Mouse (Mus musculus) skeletal muscle tissue, adult 2 months (tissue): ENCODE measurements at regions not wholly inside any gene's neighbourhood (a gene's known extent, or its start where the extent isn't known, plus 50 kb on each side); places are given as distances from the start of the nearest gene placed in this dataset.

Experiments used
- DNase-seq: peaks from one replicate; pipeline ENCODE4 v3.0.0-alpha.2; 2012; ENCODE audit warnings: low read depth, low spot score

DNA sequence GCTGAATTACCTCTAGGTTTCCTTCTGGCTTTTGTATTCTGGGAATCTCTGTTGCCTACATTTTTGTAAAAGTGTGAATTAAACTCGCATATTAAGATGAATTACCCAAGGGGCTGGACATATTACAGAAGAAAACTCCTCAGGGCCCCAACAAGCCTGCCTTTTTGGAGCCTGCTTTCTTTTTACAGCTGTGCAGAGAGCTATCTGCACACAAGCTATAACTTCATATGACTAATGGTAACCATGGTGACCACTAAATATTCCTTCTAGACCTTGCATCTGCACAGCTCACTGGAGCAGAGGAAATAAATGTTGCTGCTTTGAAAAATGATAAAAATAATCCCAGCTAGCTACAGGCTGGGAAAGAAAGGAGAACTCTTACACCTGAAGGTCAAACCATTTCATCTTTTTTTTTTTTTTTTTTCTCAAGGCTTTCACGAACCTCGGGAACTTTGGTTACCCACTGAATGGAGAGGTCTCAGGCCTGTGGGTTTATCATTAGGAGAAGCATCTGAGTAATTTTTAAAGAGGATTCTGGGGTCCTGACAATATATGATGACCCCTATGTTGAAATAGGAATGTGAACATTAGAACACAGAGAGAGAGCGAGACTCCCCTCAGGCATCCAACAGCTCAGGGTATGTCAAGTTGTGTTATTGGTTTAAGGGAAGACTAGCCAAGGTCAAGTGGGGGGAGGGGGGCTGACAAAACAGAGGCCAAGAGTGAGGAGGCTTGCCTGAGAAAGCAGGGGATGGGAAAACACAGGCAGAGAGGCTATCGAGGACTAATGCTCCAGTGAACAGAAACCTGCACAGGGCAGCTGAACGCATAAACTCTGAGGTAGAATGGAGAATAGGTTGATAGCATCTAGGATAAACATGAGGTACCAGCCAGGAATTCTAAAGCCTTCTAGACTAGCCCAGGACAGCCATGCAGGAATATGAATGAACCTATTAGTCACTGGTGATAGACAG is 188.4 kb downstream of the Phlda1 start:
- peak; percentile 46 for DNase-seq

DNA sequence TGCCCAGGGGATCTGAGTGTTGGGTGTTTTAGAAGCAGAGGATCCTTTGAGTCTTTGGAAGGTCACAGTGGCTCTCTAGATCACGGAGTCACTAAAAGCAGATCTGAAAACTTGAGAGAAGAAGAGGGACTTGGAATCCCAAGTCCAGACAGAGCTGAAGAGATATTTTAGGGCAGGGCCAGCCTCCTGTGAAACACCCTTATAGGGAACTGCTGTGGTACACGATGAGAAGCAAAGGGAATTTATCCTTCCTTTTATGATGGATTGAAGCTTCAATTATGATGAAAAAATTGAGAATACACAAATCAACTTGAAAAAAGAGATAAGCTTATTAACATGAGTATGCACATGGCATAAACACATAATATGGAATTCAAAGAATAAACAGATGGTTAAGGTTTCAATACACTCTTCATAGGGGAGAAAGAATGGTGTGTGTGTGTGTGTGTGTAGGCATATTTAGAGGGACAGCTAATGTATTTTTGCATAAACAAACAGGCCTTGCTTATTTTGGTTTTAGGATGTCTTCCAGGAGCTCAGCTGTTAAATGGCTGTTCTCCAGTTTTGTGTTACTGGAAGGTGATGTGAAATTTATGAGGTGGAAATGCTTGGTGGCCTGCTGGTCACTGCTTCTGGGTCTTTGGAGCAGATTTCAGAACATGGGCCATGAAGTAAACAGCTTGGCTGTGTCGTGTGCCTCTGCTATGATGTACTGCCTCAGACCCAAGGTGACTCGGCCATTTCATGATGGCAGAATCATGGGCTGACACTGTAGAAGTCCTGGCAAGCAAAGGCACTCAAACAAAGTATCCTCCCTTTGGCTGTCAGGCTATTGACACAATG is 190.1 kb downstream of the Phlda1 start:
- no peak for DNase-seq

DNA sequence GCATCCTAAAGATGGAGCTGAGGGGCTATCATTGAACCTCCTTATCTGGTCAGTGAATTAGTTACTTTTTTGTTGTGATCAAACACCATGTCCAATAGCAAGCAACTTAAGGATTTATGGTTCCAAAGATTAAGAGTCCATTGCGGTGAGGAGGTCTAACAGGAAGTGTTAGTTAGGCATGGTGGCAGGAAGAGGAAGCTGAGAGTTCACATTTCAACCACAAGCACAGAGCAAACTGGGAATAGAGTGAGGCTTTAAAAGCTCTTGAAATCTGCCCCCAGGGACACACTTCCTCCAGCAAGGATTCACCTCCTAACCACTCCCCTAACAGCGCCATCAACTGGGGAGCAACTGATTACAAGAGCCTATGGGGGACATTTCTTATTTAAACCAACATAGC is 190.9 kb downstream of the Phlda1 start:
- no peak for DNase-seq

DNA sequence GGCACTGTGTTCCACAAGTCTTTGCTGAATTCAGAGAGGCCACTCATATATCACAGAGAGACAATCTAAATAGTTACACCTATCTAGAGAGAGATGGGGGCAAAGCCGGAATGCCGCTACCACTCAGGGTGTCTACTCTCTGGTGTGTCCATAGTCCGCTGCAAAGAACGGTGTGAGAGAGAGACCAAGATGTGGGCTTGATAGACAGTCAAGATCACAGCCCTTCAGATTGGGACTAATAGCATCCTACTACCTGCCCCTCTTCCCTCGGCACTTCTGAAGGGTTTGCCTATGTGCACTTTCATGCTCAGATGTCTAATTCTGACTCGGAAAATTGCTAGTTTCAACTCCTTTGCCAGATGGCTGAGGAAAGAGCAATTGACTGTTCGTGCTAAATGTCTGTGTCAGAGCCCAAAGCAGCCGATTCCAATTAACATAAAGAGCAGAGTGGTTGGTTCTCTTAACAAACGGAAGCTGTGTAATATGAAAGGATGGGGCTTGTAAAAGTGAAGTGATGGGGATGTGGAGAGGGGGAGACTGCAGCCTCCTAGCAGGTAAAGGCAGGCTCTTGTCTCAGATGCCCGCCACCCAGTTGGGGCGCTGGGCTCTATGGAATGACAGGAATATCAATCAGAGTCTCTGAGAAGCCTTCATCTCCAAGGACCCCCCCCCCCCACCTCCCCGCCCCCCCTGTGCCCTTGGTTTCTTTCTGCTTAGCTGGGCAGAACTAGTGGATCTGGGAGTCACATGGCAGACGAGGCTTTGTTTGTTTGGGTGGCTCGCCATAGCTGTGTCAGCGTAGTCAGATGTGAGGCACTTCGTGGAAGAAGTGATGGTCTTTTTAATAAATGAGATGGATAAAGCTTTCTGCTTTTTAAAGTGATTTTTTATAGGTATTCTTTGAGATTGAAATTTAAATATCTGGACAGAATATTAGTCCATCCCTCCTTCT is 193.7 kb downstream of the Phlda1 start:
- no peak for DNase-seq

DNA sequence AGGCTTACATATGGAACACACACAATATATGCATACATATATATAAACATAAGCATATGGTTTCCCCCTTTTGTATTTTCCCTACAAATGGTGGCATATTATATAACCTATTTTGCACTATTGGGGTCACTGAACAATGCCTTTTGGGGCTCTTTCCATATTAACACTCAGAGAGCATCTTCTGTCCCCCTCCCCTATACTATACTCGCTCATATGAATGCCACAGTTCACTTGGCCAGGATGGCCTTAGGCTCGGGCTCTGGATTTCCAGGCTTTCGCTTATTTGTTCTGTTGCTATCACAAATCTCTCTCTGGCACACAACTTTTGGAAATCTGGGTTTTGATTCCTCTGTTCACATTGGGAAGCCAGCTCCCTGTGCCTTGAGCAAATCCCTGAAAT is 194.5 kb downstream of the Phlda1 start:
- no peak for DNase-seq

DNA sequence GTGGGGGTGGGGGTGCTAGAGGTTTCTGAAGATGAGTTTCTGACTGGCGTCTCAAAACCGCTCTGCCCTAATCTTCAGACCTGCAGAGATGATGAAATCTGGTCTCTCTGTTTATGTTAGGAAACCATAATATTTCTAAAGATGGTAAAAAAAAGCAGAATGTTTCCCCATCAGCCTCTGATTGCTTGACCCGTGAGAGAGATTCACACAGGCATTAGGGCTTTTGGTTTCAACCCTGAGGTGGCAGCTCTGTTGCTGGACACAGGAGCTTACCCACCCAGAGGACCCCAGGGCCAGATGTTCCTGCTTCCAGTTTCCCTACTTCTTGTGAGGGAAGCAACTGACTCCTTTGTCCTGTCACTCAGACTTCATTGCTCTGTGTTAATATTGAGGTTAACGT is 195.1 kb downstream of the Phlda1 start:
- DNase-seq = no peak

DNA sequence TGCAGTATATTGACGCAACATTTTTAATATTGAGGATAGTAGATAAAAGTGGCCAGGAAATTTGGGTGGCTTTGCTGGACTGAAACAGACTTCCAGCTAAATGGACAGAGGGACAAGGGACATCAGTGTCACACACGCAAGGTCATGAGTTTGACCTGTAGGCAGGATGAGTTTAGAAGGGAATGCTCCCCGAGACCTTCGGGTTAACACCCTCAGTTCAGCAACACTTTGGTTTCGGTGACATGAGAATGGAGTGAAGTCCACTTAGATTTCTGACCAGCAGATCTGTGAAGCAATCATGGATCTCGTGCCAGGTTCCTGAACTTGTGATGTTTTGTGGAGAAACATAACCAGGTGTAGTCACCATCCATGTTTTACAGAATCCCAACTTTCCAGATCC is 196.3 kb downstream of the Phlda1 start:
- DNase-seq = no peak

DNA sequence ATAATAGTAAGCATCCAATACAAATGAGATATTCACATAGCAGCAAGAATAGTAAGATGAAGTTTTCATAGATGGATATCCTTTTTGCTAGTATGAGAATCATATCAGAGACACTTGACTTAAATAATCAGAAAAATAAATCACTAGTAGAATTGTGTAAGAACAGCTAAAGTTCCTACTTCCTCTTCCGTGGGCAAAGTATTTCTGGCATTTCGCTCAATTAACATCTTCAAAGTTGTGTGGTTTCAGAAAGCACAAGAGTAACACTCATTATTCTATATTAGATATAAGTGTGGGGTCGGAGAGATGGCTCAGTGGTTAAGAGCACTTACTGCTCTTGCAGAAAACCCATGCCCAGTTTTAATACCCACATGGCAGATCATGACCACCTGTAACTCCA is 197.4 kb downstream of the Phlda1 start:
- no peak for DNase-seq

DNA sequence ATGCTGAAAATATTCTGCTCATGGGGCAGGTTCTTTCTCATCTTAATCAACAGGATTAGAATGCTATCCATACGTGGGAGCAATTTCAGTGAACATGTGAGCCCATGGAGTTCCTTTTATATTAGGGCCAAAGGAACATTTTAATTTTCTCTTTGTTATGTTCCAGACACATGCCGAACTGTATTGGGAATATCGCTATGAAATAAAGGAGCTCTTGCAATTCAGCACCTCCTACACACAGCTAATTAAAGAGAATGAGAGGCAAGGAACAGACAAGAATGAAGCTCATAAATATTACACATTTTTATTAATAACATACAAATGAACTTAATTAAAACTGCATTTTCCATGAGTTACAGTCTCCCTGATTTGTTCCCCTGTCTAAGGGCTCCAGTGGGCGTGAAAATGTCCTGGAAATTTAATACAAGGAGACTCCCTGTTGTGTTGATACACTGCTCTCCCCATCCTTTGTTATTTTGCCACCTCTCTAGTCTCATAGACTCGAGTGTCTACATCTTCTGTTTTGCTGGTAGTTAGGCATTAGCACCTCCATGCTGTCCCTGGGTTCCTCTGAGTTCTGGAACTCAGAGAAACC is 205.5 kb downstream of the Phlda1 start:
- DNase-seq = no peak

DNA sequence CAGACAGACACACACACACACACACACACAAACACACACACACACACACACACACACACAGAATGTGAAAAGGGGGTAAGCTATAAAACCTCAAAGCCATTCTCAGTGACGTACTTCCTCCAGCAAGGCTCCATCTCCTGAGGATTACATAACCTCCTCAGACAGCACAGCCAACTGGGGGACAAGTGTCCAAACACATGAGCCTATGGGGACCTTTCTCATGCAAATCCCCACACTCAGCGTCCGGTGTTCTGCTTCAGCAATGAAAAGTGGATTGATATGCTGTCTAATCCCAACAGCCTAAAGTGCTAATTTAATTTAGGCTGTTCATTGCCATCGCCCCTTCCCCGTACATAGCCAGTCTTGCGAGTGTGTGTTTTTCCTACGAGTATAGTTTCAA is 206.9 kb downstream of the Phlda1 start:
- DNase-seq = no peak

DNA sequence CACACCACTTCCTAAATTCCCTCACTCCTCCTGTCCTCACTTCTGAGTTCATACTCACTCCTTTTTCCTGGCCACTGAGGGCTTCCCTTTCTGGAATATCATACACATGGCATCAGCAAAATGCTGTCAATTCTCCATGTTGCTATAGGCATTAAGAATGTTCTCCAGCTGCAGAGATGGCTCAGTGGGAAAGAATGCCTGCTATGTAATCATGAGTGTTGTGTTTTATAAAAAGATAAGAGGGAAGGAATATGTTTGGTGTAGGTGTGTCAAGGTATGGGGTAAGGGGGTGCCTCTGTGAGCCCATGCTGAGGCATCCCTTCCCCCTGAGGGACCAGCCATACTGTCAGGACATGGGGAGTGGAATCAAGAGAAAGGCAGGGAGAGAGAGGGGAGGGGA is 207.6 kb downstream of the Phlda1 start:
- DNase-seq = no peak

DNA sequence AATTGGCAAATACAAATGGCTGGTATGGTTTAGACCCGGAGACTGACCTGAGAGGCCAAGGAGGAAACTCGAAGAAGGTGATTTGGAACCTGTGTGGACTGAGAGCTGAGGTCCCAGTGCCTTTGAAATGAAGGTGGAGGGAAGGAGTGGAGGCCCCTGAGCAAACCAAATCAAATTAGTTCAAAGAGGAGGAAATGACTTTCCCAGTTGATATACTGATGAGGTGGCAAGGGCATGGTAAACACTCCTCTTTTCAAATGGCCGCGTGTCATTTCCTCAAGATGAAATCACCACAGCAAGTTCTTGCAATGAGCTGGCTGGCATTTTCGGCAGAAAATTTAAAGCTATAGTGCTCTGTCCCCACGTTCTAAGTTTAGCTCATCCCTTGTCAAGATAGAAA is 209.1 kb downstream of the Phlda1 start:
- DNase-seq = no peak

DNA sequence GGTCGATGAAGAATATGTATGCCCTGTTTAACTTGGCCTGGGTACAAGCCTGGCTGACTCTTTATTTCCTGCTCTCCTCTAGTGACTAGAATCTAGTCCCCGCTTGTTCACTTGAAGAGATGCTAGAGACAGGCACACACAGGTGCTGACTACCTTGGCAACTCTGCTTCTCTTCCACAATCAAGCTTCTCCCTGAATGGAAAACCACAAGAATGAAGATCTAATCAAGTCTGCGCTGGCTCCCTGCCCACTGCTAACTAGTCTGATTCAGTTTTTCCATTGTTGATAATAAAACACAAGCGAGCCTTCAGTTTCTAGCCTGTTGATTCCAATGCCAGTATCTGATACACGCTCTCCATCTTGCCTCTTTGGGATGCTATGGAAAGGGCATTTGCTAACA is 213.5 kb downstream of the Phlda1 start:
- DNase-seq = no peak

DNA sequence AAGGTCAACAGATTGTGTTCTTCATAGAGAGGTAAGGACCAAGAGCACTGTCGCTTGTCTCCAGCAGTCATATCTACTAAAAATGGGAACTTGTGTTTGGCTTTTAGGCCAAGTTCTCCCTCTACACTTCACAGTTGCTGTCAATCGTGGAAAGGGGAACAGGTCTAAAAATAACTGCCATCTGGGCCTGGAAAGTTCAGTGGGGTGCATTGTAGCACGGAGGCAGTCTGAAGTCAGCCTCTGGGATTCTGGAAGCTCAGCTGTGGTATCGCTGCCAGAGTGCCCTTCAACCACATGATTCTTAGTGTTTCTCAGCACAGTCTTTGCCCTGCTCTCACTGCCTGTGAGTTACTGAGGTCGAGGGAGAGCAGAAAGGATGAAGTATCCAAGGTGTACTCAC is 215.0 kb downstream of the Phlda1 start:
- peak; percentile 25 for DNase-seq

DNA sequence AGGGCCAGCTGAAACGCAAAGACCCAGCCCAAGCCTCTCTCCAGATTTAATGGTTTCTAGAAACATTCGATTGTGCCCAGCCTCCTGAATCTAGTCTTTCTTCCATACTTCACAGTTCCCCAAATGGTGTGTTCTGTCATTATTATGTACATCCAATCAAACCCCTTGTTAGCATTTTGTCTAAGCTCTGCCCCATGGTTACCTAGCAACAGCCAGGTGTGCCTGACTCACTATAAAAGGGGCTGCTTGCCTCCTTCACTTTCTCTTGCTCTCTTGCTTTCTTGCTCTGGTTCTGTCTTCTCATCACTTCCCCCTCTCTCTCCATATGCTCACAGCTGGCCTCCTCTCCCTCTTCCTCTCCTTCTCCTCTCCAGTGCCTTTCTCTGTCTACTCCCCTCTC is 217.8 kb downstream of the Phlda1 start:
- DNase-seq = no peak

DNA sequence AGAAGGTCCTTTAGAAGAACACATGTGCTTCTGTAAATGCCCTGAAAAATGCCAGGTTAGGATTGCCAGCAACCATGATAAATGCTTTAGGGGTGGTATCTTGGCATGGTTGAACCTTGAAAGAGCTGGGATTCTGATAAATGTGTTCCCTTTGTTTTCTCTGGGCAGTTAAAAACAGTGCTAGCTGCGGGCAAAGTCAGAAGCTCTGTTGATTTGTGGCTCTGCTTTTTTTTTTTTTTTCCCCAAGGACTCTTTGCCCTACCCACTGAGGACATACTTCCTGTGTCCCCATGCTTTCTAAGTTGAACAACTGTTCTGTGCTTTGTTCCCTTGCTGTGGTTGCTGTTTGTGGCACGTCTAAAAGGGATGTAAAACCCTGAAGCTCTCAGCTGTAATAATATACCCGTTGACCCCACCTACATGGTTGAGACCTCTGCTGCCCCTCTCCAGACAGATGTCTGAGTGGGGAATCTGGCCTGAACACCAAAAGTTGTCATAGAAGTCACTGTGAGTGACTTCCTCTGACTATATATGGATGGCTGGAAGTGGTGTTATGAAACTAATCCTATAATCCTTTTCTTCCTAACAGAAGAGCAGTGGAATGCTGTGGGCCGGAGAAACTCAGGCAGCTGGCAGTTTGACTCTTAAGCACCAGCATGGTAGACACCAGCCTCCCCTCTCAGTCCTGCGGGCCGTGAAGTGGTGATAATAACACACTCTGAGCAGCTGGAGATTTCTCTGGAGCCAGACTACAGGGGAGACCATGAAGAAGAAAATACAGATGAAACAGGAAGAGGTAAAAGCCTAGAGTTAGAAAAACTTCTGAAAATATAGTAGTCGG is 218.7 kb downstream of the Phlda1 start:
- no peak for DNase-seq

DNA sequence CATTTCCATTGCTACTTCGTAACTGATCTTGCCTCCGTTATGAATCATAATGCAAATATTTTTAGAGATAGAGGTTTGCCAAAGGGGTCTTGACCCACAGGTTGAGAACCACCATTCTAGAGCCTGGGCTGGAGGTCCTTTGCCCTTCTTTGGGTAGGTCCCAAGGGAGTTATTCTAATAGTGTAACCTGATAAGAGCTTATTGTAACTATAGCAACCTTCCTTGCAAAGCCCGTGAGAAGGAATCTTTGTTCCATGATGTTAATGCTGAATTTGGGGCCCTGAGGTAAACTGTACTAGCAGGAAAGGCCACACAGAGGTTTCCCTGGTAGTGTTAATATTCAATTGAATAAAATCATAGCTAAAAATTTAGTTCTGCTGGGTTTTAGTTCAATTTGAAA is 229.9 kb downstream of the Phlda1 start:
- no peak for DNase-seq

DNA sequence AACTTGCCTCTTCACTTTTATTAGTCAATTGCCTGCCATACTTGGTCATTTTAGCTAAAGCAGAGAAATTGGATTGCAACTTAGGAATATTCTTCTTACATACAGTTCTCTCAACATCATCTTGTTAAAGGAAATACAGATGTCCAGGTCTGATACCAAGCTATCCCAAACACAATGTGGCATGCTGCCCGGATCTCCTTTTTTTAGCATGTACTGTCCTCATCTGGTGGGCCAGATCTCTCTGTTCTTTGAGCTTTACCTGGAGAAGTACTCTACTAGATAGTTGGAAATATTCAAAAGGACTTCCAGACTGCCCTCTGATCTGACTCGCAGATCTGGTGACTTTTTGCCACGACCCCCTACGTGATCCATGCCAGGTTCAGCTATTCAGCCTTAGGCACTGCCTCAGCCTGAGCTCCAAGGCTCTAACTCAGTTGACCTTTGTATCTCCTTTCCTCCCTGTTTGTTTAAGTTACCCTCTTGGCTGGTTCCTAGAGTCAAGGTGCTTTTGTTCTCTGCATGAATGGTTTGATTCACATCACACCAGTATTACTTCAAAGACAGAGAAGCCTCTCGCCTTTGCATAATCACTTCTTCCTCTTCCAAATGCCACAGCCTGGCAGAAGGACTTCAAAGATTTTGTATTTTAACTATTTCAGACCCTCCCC is 232.9 kb upstream of the Krr1 start:
- DNase-seq = no peak

DNA sequence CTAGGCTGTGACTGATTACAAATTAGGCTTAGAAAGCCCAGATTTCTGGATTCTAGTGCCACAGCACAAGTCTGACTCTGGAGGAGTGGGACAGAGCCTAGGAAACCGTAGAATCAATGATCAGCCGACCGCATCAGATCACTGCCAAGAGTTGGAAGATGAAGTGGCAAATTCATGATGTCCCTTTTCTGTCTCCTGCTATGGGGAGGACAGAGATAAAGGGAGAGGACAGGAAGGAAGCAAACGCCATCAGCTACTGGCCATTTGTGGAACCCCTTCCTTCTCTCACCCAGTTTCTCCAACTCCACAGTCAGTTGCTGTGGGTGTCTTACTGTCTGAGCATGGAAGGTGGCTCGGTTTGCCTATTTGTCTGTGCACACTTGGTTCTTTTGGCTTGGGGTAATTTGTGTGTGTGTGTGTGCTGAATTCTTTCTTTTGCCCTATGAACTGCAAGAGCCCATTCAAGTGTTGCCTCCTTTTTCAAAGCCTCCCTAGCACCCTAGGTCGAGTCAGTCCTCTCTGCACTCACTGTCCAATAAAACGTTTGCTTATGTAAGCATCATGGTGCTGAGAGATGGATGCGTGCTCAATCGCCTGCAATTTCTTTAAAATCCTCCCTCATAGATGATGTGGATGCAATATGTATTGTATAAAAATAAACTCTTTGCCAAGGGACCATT is 231.7 kb upstream of the Krr1 start:
- DNase-seq = no peak
